Mouse (Mus musculus) forebrain, embryonic 16.5 days (tissue): ENCODE measurements around the gene Rasl11b. TPM values are rescaled to one million over a fixed set of nuclear protein-coding genes. Genes with fewer than 3 reads are reported as not detected.

ENCODE experiments used
- ATAC-seq: fragments of 200-750 bp; cut with Nextera tagmentation; 2 replicates; pipeline ENCODE4 v1.8.0; 2017; ENCODE audit warnings: mild to moderate bottlenecking, moderate library complexity
- H3K27ac ChIP-seq: fragments of 300-500 bp; sonication (generic); 2 replicates; pipeline ENCODE4 v1.5.1; 2014; ENCODE audit warnings: low read length, control low read depth
- H3K27me3 ChIP-seq: fragments of 300-500 bp; sonication (generic); replicated peaks from 2 replicates; pipeline ENCODE4 v1.6.1; 2014; ENCODE audit warnings: low read length; ENCODE audit not compliant: control insufficient read depth, insufficient read depth
- H3K36me3 ChIP-seq: fragments of 300-500 bp; sonication (generic); 2 replicates; pipeline ENCODE4 v1.6.1; 2014; ENCODE audit not compliant: control insufficient read depth, insufficient read depth
- H3K4me1 ChIP-seq: fragments of 300-500 bp; sonication (generic); replicated peaks from 2 replicates; pipeline ENCODE4 v1.6.1; 2014; ENCODE audit warnings: low read length; ENCODE audit not compliant: control insufficient read depth, insufficient read depth
- H3K4me2 ChIP-seq: fragments of 300-500 bp; sonication (generic); 2 replicates; pipeline ENCODE4 v1.6.1; 2014; ENCODE audit warnings: mild to moderate bottlenecking, low read length, control low read depth
- H3K4me3 ChIP-seq: fragments of 300-500 bp; sonication (generic); replicated peaks from 2 replicates; pipeline ENCODE4 v1.5.1; 2014; ENCODE audit warnings: mild to moderate bottlenecking, low read length, control low read depth
- H3K9ac ChIP-seq: fragments of 300-500 bp; sonication (generic); replicated peaks from 2 replicates; pipeline ENCODE4 v1.6.1; 2014; ENCODE audit warnings: low read depth, low read length, control low read depth
- H3K9me3 ChIP-seq: fragments of 300-500 bp; sonication (generic); 2 replicates; pipeline ENCODE4 v1.6.1; 2016; ENCODE audit warnings: low read length; ENCODE audit not compliant: control insufficient read depth
- WGBS: fragments of 180-500 bp; shearing (Covaris S2); extraction: QIAGEN DNeasy Blood & Tissue Kit; methylation state at CpG from one replicate; pipeline ENCODE4 v1.1.7; 2014; 5-methylcytosine and 5-hydroxymethylcytosine counted together
- polyA plus RNA-seq: library from polyadenylated mRNA; unstranded; fragments of >200 nt; fragmentation: Nextera tagmentation; extraction: Ambion mirVana; gene quantifications from 2 replicates; pipeline ENCODE4 v1.2.1, GENCODE M21; 2015

Rasl11b gene
- polyA plus RNA-seq, 1 experiment from 2014 or later, result 31.2 TPM

- H3K4me2 ChIP-seq, result no peak overlapping the region
- H3K27me3 ChIP-seq, result no peaks in the 10 kb centered on the region; the same call in 1 of the 2 replicates
- H3K9me3 ChIP-seq, result no peaks in the 10 kb centered on the region
- 15% methylated on average over 10 of the region's 10 CpGs for WGBS
- no peak overlapping the region for H3K9ac ChIP-seq
- H3K4me3 ChIP-seq, result no peak overlapping the region
- no peaks in the 10 kb centered on the region for H3K36me3 ChIP-seq
- no peak overlapping the region for H3K27ac ChIP-seq
- ATAC-seq, result no peak
- H3K4me1 ChIP-seq, result peaks cover 10% of the 10 kb centered on the region
Measured at GRCm38 (mm10) chr5:74180216-74180615, 14.9 kb upstream of the Rasl11b start.

GRCm38 (mm10) chr5:74183118-74183517 is 12.0 kb upstream of the Rasl11b start:
- WGBS, result 43% methylated on average over 10 of the region's 10 CpGs
- H3K9me3 ChIP-seq, result no peaks in the 10 kb centered on the region
- no peak overlapping the region for H3K4me2 ChIP-seq
- ATAC-seq, result no peak
- no peak overlapping the region for H3K4me3 ChIP-seq
- H3K4me1 ChIP-seq, result 0 out of 2 replicates have a peak, but pooled peaks cover 2% of the 10 kb centered on the region
- no peaks in the 10 kb centered on the region; the same call in 1 of the 2 replicates for H3K27me3 ChIP-seq
- no peak overlapping the region for H3K9ac ChIP-seq
- H3K36me3 ChIP-seq, result no peaks in the 10 kb centered on the region
- H3K27ac ChIP-seq, result no peak overlapping the region

GRCm38 (mm10) chr5:74184607-74185006 is 10.5 kb upstream of the Rasl11b start:
- no peaks in the 10 kb centered on the region for H3K36me3 ChIP-seq
- H3K27me3 ChIP-seq, result no peaks in the 10 kb centered on the region; the same call in 1 of the 2 replicates
- 85% methylated on average over 9 of the region's 9 CpGs for WGBS
- no peak for ATAC-seq
- H3K4me1 ChIP-seq, result 0 out of 2 replicates have a peak, but pooled peaks cover 6% of the 10 kb centered on the region
- H3K4me3 ChIP-seq, result no peak overlapping the region
- no peak overlapping the region for H3K9ac ChIP-seq
- H3K4me2 ChIP-seq, result no peak overlapping the region
- no peaks in the 10 kb centered on the region for H3K9me3 ChIP-seq
- H3K27ac ChIP-seq, result no peak overlapping the region

GRCm38 (mm10) chr5:74188076-74188475 is 7.0 kb upstream of the Rasl11b start:
- WGBS, result 85% methylated on average over 12 of the region's 12 CpGs
- no peak for ATAC-seq
- Histone ChIP-seq H3K27me3 (no peaks in the 10 kb centered on the region; the same call in 1 of the 2 replicates), H3K4me3 (no peak overlapping the region), H3K36me3 (no peaks in the 10 kb centered on the region), H3K4me1 (peaks cover 10% of the 10 kb centered on the region; the same call in 1 of the 2 replicates), H3K9me3 (no peaks in the 10 kb centered on the region), H3K27ac (no peak overlapping the region), H3K4me2 (no peak overlapping the region), H3K9ac (no peak overlapping the region)

- Histone ChIP-seq H3K4me2 (no peak overlapping the region), H3K27me3 (no peaks in the 10 kb centered on the region; the same call in 1 of the 2 replicates), H3K4me3 (no peak overlapping the region), H3K27ac (no peak overlapping the region), H3K9me3 (no peaks in the 10 kb centered on the region), H3K4me1 (peaks cover 14% of the 10 kb centered on the region), H3K9ac (no peak overlapping the region), H3K36me3 (no peaks in the 10 kb centered on the region)
- 47% methylated on average over 8 of the region's 8 CpGs for WGBS
- no peak for ATAC-seq
Measured at GRCm38 (mm10) chr5:74188886-74189285, 6.2 kb upstream of the Rasl11b start.

- Histone ChIP-seq H3K4me3 (no peak overlapping the region), H3K4me1 (peaks cover 15% of the 10 kb centered on the region), H3K36me3 (no peaks in the 10 kb centered on the region), H3K9me3 (no peaks in the 10 kb centered on the region), H3K9ac (no peak overlapping the region), H3K27me3 (peaks cover 4% of the 10 kb centered on the region; the same call in 1 of the 2 replicates), H3K27ac (no peak overlapping the region), H3K4me2 (peak overlapping the region; percentile 20; the same call in 1 of the 2 replicates)
- WGBS, result 31% methylated on average over 9 of the region's 9 CpGs
- ATAC-seq, result no peak
Measured at GRCm38 (mm10) chr5:74189484-74190160, 5.5 kb upstream of the Rasl11b start.

- no peak overlapping the region for H3K4me3 ChIP-seq
- H3K9ac ChIP-seq, result no peak overlapping the region; the same call in 1 of the 2 replicates
- H3K4me1 ChIP-seq, result peaks cover 18% of the 10 kb centered on the region
- peaks cover 4% of the 10 kb centered on the region; the same call in 1 of the 2 replicates for H3K27me3 ChIP-seq
- H3K27ac ChIP-seq, result no peak overlapping the region
- H3K36me3 ChIP-seq, result no peaks in the 10 kb centered on the region
- WGBS, result 23% methylated on average over 9 of the region's 9 CpGs
- ATAC-seq, result no peak
- no peaks in the 10 kb centered on the region for H3K9me3 ChIP-seq
- peak overlapping the region; percentile 20; the same call in 1 of the 2 replicates for H3K4me2 ChIP-seq
Measured at GRCm38 (mm10) chr5:74190161-74190491, 5.0 kb upstream of the Rasl11b start.

GRCm38 (mm10) chr5:74190911-74191310 is 4.2 kb upstream of the Rasl11b start:
- Histone ChIP-seq H3K9ac (no peak overlapping the region), H3K4me3 (no peak overlapping the region), H3K36me3 (no peaks in the 10 kb centered on the region), H3K27ac (no peak overlapping the region), H3K4me1 (peaks cover 23% of the 10 kb centered on the region), H3K9me3 (no peaks in the 10 kb centered on the region), H3K4me2 (no peak overlapping the region), H3K27me3 (peaks cover 4% of the 10 kb centered on the region; the same call in 1 of the 2 replicates)
- 78% methylated on average over 5 of the region's 5 CpGs for WGBS
- no peak for ATAC-seq

GRCm38 (mm10) chr5:74193008-74193407 is 2.1 kb upstream of the Rasl11b start:
- Histone ChIP-seq H3K4me1 (peaks cover 43% of the 10 kb centered on the region), H3K9ac (no peak overlapping the region), H3K27ac (no peak overlapping the region), H3K4me2 (no peak overlapping the region), H3K9me3 (no peaks in the 10 kb centered on the region), H3K4me3 (no peak overlapping the region), H3K36me3 (no peaks in the 10 kb centered on the region), H3K27me3 (peaks cover 4% of the 10 kb centered on the region; the same call in 1 of the 2 replicates)
- no peak for ATAC-seq
- WGBS, result 75% methylated on average over 2 of the region's 2 CpGs
